Mouse (Mus musculus) megakaryocyte, embryonic 14.5 days (primary cell): ENCODE data around the gene Nrxn1.

Source experiments
- FLI1 ChIP-seq: IDR thresholded peaks from 2 replicates; pipeline ENCODE4 v1.6.1; 2012; ENCODE audit warnings: low read length, inconsistent platforms, mixed read lengths
- GATA1 ChIP-seq: IDR thresholded peaks from 3 replicates; pipeline ENCODE4 v1.6.1; 2012; ENCODE audit warnings: mixed read lengths, low read length, inconsistent platforms, borderline replicate concordance

GRCm38 (mm10) chr17:90695086-90695584 is 397.7 kb downstream of the Nrxn1 start:
- TF ChIP-seq GATA1 = no peak
- no peak for TF ChIP-seq FLI1
